Mouse (Mus musculus): Measurements from ENCODE around the gene Igfbp7. TPM values are rescaled to one million over a fixed set of nuclear protein-coding genes. Genes with fewer than 3 reads are reported as not detected.
A peak's percentile ranks its signal among the peaks of the same experiment; 100 is the strongest.

The Igfbp7 gene
- polyA plus RNA-seq, 1 experiment from 2014 or later: 437 TPM

DNA sequence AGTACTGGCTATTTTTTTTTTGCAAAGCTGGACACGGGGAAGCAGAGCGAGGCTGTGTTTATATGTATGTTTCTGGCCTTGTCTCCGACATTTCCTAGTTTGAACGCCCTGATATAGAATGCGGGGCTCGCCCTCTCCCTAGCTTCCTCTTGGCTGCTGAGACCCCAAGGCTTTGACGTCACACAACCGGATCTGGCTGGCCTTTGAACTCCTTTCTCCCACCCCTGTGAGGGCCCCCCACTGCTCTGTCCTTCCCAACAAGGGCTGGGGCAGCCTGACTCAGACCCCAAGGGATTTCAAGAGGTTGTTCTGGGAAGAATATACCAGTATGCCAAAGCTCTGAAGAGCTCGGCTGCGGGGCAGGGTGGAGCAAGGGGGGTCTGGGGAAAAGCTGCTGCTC is 49.5 kb downstream of the Igfbp7 start:
- WGBS: 2% methylated on average over 10 of the region's 10 CpGs
- peak; percentile 71 for DNase-seq (ENCODE audit: low spot score)
- H3K4me3 ChIP-seq (ENCODE audit: low read depth, low read length): peak overlapping the region; percentile 36; the same call in 1 of the 2 replicates

DNA sequence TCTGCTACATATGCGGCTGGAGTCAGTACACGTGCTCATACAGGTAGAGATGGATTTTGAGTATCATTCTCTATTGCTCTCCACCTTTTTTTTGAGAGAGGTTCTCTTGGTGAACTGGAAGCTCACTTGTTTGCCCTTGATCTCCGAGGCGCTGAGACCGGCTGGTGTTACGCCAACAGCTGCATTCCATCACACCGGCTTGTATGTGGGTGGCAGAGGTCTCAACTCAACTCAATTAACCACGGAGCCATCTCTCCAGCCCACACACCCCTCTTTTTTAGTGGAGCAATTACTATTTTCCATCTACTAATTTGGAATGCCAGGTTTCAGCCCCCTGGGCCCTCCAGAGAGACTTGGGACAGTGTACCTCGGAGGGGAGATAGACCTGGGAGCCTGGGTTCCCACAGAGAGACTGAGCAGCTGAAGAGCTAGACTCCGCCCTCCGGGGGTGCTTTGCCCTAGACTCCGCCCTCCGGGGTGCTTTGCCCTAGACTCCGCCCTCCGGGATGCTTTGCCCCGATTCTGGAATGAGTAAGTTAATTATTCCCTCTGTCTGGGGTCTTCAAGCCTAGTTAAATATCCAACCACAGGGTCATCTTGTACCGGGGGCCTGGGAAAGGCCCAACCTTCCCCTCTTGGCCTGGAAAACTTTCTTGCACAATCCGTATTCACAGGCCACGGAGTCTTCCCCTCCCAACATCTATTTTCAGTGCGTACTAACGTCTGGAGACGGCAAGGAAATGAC is 50.3 kb downstream of the Igfbp7 start:
- Histone ChIP-seq H3K9ac (ENCODE audit: low read length) (peak overlapping the region; percentile 52), H3K27ac (replicated peaks) (peak overlapping the region; percentile 92), H3K27me3 (ENCODE audit: control insufficient read depth, insufficient read depth, low read length) (no peaks in the 10 kb centered on the region), H3K9me3 (ENCODE audit: control insufficient read depth, low read length) (no peaks in the 10 kb centered on the region), H3K4me3 (ENCODE audit: low read depth, low read length) (peak overlapping the region; percentile 36), H3K4me1 (replicated peaks; ENCODE audit: control insufficient read depth, insufficient read depth) (0 out of 2 replicates have a peak, but pooled peaks cover 6% of the 10 kb centered on the region), H3K36me3 (ENCODE audit: control insufficient read depth, insufficient read depth, low read length) (no peaks in the 10 kb centered on the region), H3K4me2 (replicated peaks; ENCODE audit: low read depth) (peak overlapping the region; percentile 57)
- WGBS: 10% methylated on average over 22 of the region's 22 CpGs
- ATAC-seq (ENCODE audit: low FRiP score, low TSS enrichment): peak; percentile 76
- TF ChIP-seq CTCF (IDR thresholded peaks at IDR 0.05; ENCODE audit: low read depth): 0 out of 2 replicates have a peak, but pooled peaks have one; percentile 1
- no peak for TF ChIP-seq EP300 (optimal IDR thresholded peaks at IDR 0.05)
- DNase-seq (ENCODE audit: low spot score): peak; percentile 72

More for the DNA sequence above, 49.5 kb downstream of the Igfbp7 start:
- Histone ChIP-seq H3K27ac (replicated peaks) (peak overlapping the region; percentile 92), H3K27me3 (ENCODE audit: control insufficient read depth, insufficient read depth, low read length) (no peaks in the 10 kb centered on the region), H3K4me1 (replicated peaks; ENCODE audit: control insufficient read depth, insufficient read depth) (peaks cover 6% of the 10 kb centered on the region; the same call in 1 of the 2 replicates), H3K9ac (ENCODE audit: low read length) (peak overlapping the region; percentile 52), H3K9me3 (ENCODE audit: control insufficient read depth, low read length) (no peaks in the 10 kb centered on the region), H3K36me3 (ENCODE audit: control insufficient read depth, insufficient read depth, low read length) (no peaks in the 10 kb centered on the region), H3K4me2 (replicated peaks; ENCODE audit: low read depth) (peak overlapping the region; percentile 57)
- TF ChIP-seq CTCF (IDR thresholded peaks at IDR 0.05; ENCODE audit: low read depth) (no peak), EP300 (optimal IDR thresholded peaks at IDR 0.05) (peak; percentile 59)
- ATAC-seq (ENCODE audit: low FRiP score, low TSS enrichment): peak; percentile 80

DNA sequence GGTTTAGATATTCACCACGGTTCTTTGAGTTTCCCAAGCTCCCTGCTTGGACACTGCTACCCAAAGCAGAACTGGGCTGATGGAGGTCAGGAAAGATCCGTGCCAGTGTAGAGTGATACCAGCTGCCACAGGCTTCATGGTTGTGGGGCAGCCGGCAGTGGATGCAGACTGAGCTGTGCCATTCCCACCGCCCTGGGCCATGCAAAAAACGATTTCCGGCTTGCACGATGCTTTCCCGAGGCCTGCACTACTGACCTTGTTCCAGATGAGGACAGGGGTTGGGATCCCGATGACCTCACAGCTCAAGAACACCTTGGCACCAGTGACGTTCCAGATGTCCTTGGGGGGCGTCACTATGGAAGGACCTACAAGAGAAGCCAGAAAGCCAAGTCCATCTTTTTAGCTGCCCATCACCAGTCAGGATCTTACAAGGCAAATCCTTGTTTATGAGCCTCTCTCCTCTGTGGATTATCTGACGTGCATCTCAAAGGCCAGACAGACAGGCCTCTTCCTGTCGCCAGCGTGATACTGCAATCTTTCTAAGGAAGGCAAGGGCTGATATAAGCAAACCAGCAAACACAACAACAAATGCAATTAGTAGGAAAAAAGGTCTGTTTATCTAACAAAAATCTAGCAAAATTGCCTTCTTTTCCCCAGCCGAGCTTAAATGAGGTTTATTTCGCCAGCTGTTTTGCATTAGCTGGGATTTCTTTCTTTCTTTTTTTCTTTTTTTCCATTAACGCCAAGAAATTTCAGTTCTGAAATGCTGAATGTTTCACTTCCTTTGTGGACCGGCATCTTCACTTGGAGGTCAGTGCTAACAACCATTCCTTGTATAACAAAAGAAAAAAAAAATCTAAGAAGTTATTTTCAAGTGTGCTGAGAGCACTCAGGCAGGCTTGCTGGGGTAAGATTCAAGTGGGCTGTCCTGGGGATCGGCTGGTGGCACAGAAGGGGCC is 52.3 kb downstream of the Igfbp7 start:
- ATAC-seq (ENCODE audit: low FRiP score, low TSS enrichment): no peak
- WGBS: 59% methylated on average over 19 of the region's 19 CpGs
- H3K36me3 ChIP-seq (ENCODE audit: control insufficient read depth, insufficient read depth, low read length): 0 out of 2 replicates have a peak, but pooled peaks cover 4% of the 10 kb centered on the region
- H3K4me1 ChIP-seq (replicated peaks; ENCODE audit: control insufficient read depth, insufficient read depth): 0 out of 2 replicates have a peak, but pooled peaks cover 6% of the 10 kb centered on the region
- H3K9ac ChIP-seq (ENCODE audit: low read length): no peak overlapping the region
- no peak for DNase-seq (ENCODE audit: low spot score)
- peak overlapping the region; percentile 89 for H3K27ac ChIP-seq (replicated peaks)
- H3K27me3 ChIP-seq (ENCODE audit: control insufficient read depth, insufficient read depth, low read length): no peaks in the 10 kb centered on the region
- H3K4me2 ChIP-seq (replicated peaks; ENCODE audit: low read depth): no peak overlapping the region
- no peak overlapping the region for H3K4me3 ChIP-seq (ENCODE audit: low read depth, low read length)
- H3K9me3 ChIP-seq (ENCODE audit: control insufficient read depth, low read length): no peaks in the 10 kb centered on the region
- TF ChIP-seq EP300 (optimal IDR thresholded peaks at IDR 0.05): no peak
- no peak for TF ChIP-seq CTCF (IDR thresholded peaks at IDR 0.05; ENCODE audit: low read depth)

DNA sequence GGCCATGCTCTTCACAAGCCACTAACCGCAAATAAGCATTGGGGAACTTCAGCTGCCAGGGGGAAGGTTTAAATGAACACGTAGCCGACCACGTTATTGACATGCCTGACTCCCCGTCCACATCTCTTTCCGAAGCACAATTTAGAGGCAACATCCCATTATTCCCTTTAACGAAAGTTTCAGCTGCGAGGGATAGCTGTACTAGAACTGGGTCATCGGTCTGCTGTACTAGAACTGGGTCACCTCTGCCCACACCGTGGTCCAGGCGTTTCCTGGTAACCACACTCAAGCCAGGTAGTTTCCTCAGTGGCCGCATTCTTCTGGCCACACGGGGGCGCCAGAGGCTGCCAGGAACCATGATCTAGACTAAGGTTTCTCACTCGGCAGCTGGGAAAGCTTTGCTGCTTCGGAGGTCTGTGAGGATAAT is 53.5 kb downstream of the Igfbp7 start:
- Histone ChIP-seq H3K27me3 (ENCODE audit: control insufficient read depth, insufficient read depth, low read length) (no peaks in the 10 kb centered on the region), H3K27ac (replicated peaks) (no peak overlapping the region; the same call in 1 of the 2 replicates), H3K4me1 (replicated peaks; ENCODE audit: control insufficient read depth, insufficient read depth) (0 out of 2 replicates have a peak, but pooled peaks cover 6% of the 10 kb centered on the region), H3K4me3 (ENCODE audit: low read depth, low read length) (no peak overlapping the region), H3K9ac (ENCODE audit: low read length) (no peak overlapping the region), H3K9me3 (ENCODE audit: control insufficient read depth, low read length) (no peaks in the 10 kb centered on the region), H3K36me3 (ENCODE audit: control insufficient read depth, insufficient read depth, low read length) (peaks cover 9% of the 10 kb centered on the region; the same call in 1 of the 2 replicates), H3K4me2 (replicated peaks; ENCODE audit: low read depth) (peak overlapping the region; percentile 30)
- peak; percentile 45; the same call in 1 of the 2 replicates for ATAC-seq (ENCODE audit: low FRiP score, low TSS enrichment)
- TF ChIP-seq EP300 (optimal IDR thresholded peaks at IDR 0.05) (no peak), CTCF (IDR thresholded peaks at IDR 0.05; ENCODE audit: low read depth) (peak; percentile 98)
- peak; percentile 87 for DNase-seq (ENCODE audit: low spot score)
- 12% methylated on average over 16 of the region's 16 CpGs for WGBS

DNA sequence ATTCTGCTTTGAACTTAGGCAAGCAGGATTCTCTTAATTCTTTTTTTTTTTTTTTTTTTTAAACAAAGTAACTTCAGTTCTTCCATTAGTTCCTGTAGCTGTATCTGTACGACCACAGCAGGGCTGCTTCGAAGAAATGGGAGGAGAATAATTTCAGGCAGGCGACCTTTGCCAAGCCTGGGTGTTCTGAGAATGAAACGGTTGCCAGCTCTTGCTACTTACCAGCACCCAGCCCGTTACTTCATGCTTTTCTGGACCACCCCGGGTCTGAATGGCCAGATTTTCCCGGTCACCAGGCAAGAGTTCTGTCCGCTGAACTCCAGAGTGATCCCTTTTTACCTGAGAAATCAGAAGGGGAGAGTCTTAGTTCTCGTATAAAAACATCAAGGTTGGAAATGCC is 56.1 kb downstream of the Igfbp7 start:
- TF ChIP-seq EP300 (optimal IDR thresholded peaks at IDR 0.05): no peak
- no peak for TF ChIP-seq CTCF (IDR thresholded peaks at IDR 0.05; ENCODE audit: low read depth)
- Histone ChIP-seq H3K4me2 (replicated peaks; ENCODE audit: low read depth) (no peak overlapping the region), H3K4me1 (replicated peaks; ENCODE audit: control insufficient read depth, insufficient read depth) (0 out of 2 replicates have a peak, but pooled peaks cover 4% of the 10 kb centered on the region), H3K4me3 (ENCODE audit: low read depth, low read length) (no peak overlapping the region), H3K27me3 (ENCODE audit: control insufficient read depth, insufficient read depth, low read length) (no peaks in the 10 kb centered on the region), H3K9ac (ENCODE audit: low read length) (no peak overlapping the region), H3K9me3 (ENCODE audit: control insufficient read depth, low read length) (no peaks in the 10 kb centered on the region), H3K27ac (replicated peaks) (no peak overlapping the region), H3K36me3 (ENCODE audit: control insufficient read depth, insufficient read depth, low read length) (peaks cover 27% of the 10 kb centered on the region)
- WGBS: 76% methylated on average over 9 of the region's 9 CpGs
- ATAC-seq (ENCODE audit: low FRiP score, low TSS enrichment) (no peak), DNase-seq (ENCODE audit: low spot score) (no peak)

All from stomach, postnatal 0 days (tissue).